Mouse (Mus musculus) G1E (cell line): ENCODE measurements around the gene Gm10961. TPM values are rescaled to one million over a fixed set of nuclear protein-coding genes. Genes with fewer than 3 reads are reported as not detected.

ENCODE experiments used
- ATAC-seq: 2 replicates; pipeline ENCODE4 v1.8.0; 2016; ENCODE audit warnings: mild to moderate bottlenecking; ENCODE audit not compliant: insufficient number of reproducible peaks, poor library complexity, low FRiP score, severe bottlenecking; ENCODE audit errors: extremely low read depth
- DNase-seq: peaks from one replicate; pipeline ENCODE4 v3.0.0; 2012; ENCODE audit warnings: low spot score
- H3K27me3 ChIP-seq: 2 replicates; pipeline ENCODE4 v1.6.1; 2012; ENCODE audit warnings: mild to moderate bottlenecking, low read length, inconsistent platforms; ENCODE audit not compliant: insufficient read depth
- H3K36me3 ChIP-seq: replicated peaks from 2 replicates; pipeline ENCODE3; 2012; ENCODE audit warnings: mild to moderate bottlenecking, inconsistent platforms
- H3K4me1 ChIP-seq: 2 replicates; pipeline ENCODE4 v1.6.1; 2012; ENCODE audit warnings: low read depth, low read length, inconsistent platforms, mixed read lengths; ENCODE audit not compliant: insufficient read depth
- H3K4me3 ChIP-seq: 2 replicates; pipeline ENCODE4 v1.5.1; 2012; ENCODE audit warnings: low read depth, mild to moderate bottlenecking, inconsistent platforms, low read length, moderate library complexity, mixed read lengths
- H3K9me3 ChIP-seq: replicated peaks from 2 replicates; pipeline ENCODE4 v1.6.1; 2012; ENCODE audit warnings: inconsistent platforms
- CTCF ChIP-seq: IDR thresholded peaks from 2 replicates; pipeline ENCODE4 v1.5.1; 2012; ENCODE audit warnings: low read depth, low read length, inconsistent platforms, mixed read lengths
- GATA1 ChIP-seq: IDR thresholded peaks from 2 replicates; pipeline ENCODE4 v1.6.1; 2012; ENCODE audit warnings: borderline replicate concordance, low read length, inconsistent platforms, mixed read lengths
- GATA2 ChIP-seq: IDR thresholded peaks from 2 replicates; pipeline ENCODE4 v1.6.1; 2012; ENCODE audit warnings: low read depth, low read length, inconsistent platforms, borderline replicate concordance
- POLR2AphosphoS5 ChIP-seq: IDR thresholded peaks from 2 replicates; pipeline ENCODE4 v1.6.1; 2012; ENCODE audit warnings: low read depth, low read length, inconsistent platforms; ENCODE audit not compliant: insufficient replicate concordance
- TAL1 ChIP-seq: conservative IDR thresholded peaks from 2 replicates; pipeline ENCODE4 v1.6.1; 2012; ENCODE audit warnings: low read depth, low read length, inconsistent platforms, mixed read lengths
- polyA plus RNA-seq: library from polyadenylated mRNA; stranded (reverse); fragments of >175 nt; gene quantifications from 2 replicates; pipeline ENCODE4 v1.2.3, GENCODE M21; 2012
- total RNA-seq, 2 experiments: library from RNA; stranded (forward) in 1 of 2; stranded (reverse) in 1 of 2; fragments of 200-1000 nt in 1 of 2; fragments of >200 nt in 1 of 2; fragmentation: Nextera tagmentation in 1 of 2; gene quantifications; 2 replicates each; pipeline ENCODE4 v1.2.3; 2014 to 2017

The Gm10961 gene
- total and polyA plus RNA-seq, 3 experiments: not detected

GRCm38 (mm10) chr3:107591612-107592011 is 39.5 kb upstream of the Gm10961 start:
- H3K27me3 ChIP-seq: peaks cover 45% of the 10 kb centered on the region
- no peak for TF ChIP-seq POLR2AphosphoS5
- TF ChIP-seq GATA1: no peak
- no peak for TF ChIP-seq TAL1
- no peak for TF ChIP-seq GATA2
- TF ChIP-seq CTCF: no peak

GRCm38 (mm10) chr3:107593632-107594031 is 37.5 kb upstream of the Gm10961 start:
- no peak for ATAC-seq
- TF ChIP-seq TAL1 (no peak), CTCF (no peak), GATA2 (no peak)

More at GRCm38 (mm10) chr3:107591612-107592011, 39.5 kb upstream of the Gm10961 start:
- no peaks in the 10 kb centered on the region for H3K36me3 ChIP-seq
- no peak overlapping the region for H3K4me3 ChIP-seq
- H3K9me3 ChIP-seq: peaks cover 15% of the 10 kb centered on the region
- no peak for DNase-seq
- no peak for ATAC-seq
- no peaks in the 10 kb centered on the region for H3K4me1 ChIP-seq

GRCm38 (mm10) chr3:107594662-107595263 is 36.4 kb upstream of the Gm10961 start, which contains the start of gene Alx3:
Gene Alx3, plus strand, starts transcription at chr3:107595031.
- H3K27me3 ChIP-seq: peaks cover 33% of the 10 kb centered on the region
- no peak for DNase-seq
- H3K9me3 ChIP-seq: peaks cover 16% of the 10 kb centered on the region
- no peaks in the 10 kb centered on the region for H3K4me1 ChIP-seq
- H3K4me3 ChIP-seq: no peak within 1 kb of the TSS
- H3K36me3 ChIP-seq: no peaks in the 10 kb centered on the region
- TF ChIP-seq GATA1 (no peak), GATA2 (no peak), POLR2AphosphoS5 (no peak), TAL1 (no peak), CTCF (no peak)
- ATAC-seq: no peak

More at GRCm38 (mm10) chr3:107593632-107594031, 37.5 kb upstream of the Gm10961 start:
- Histone ChIP-seq H3K27me3 (peaks cover 30% of the 10 kb centered on the region), H3K4me3 (no peak overlapping the region), H3K36me3 (no peaks in the 10 kb centered on the region), H3K9me3 (peaks cover 16% of the 10 kb centered on the region), H3K4me1 (no peaks in the 10 kb centered on the region)
- no peak for DNase-seq

- TF ChIP-seq TAL1: no peak
- no peak for TF ChIP-seq GATA1
- no peak for TF ChIP-seq CTCF
- TF ChIP-seq GATA2: no peak
- TF ChIP-seq POLR2AphosphoS5: no peak
- DNase-seq (no peak), ATAC-seq (no peak)
- H3K27me3 ChIP-seq: peaks cover 35% of the 10 kb centered on the region; the same call in 1 of the 2 replicates
- no peaks in the 10 kb centered on the region for H3K36me3 ChIP-seq
- no peaks in the 10 kb centered on the region for H3K4me1 ChIP-seq
- peaks cover 16% of the 10 kb centered on the region for H3K9me3 ChIP-seq
- no peak overlapping the region for H3K4me3 ChIP-seq
These were observed 35.7 kb upstream of the Gm10961 start for GRCm38 (mm10) chr3:107595264-107595937.

- no peak overlapping the region for H3K4me3 ChIP-seq
- peaks cover 16% of the 10 kb centered on the region for H3K9me3 ChIP-seq
- no peaks in the 10 kb centered on the region for H3K36me3 ChIP-seq
- no peaks in the 10 kb centered on the region for H3K4me1 ChIP-seq
- ATAC-seq (no peak), DNase-seq (no peak)
- H3K27me3 ChIP-seq: peaks cover 41% of the 10 kb centered on the region
- TF ChIP-seq CTCF: no peak
- TF ChIP-seq TAL1: no peak
- no peak for TF ChIP-seq GATA2
- no peak for TF ChIP-seq POLR2AphosphoS5
- TF ChIP-seq GATA1: no peak
These were observed 35.1 kb upstream of the Gm10961 start for GRCm38 (mm10) chr3:107595938-107596461.

- TF ChIP-seq TAL1: no peak
- TF ChIP-seq GATA2: no peak
- no peak for TF ChIP-seq CTCF
- TF ChIP-seq POLR2AphosphoS5: no peak
- no peak for TF ChIP-seq GATA1
- Histone ChIP-seq H3K4me1 (no peaks in the 10 kb centered on the region), H3K4me3 (no peak overlapping the region; the same call in 1 of the 2 replicates), H3K9me3 (peaks cover 16% of the 10 kb centered on the region), H3K27me3 (peaks cover 46% of the 10 kb centered on the region), H3K36me3 (no peaks in the 10 kb centered on the region)
- ATAC-seq: no peak
- DNase-seq: no peak
These were observed 34.6 kb upstream of the Gm10961 start for GRCm38 (mm10) chr3:107596559-107596958.
